Mouse (Mus musculus) embryonic fibroblast, embryonic 13.5 days (primary cell): ENCODE results near the gene Llgl2.

Source experiments
- CTCF ChIP-seq: IDR thresholded peaks from 2 replicates; pipeline ENCODE4 v1.5.1; 2011; ENCODE audit warnings: mild to moderate bottlenecking, control low read depth, low read length, moderate library complexity, borderline replicate concordance; ENCODE audit not compliant: insufficient read depth
- POLR2A ChIP-seq: IDR thresholded peaks from 2 replicates; pipeline ENCODE4 v1.6.1; 2011; ENCODE audit warnings: low read depth, mild to moderate bottlenecking, control low read depth, low read length, moderate library complexity

GRCm38 (mm10) chr11:115777487-115778335 is 46.1 kb upstream of the Llgl2 start:
- TF ChIP-seq CTCF (no peak), POLR2A (no peak)
